Mouse (Mus musculus): ENCODE measurements around the gene Sympk.

Gene Sympk

GRCm38 (mm10) chr7:19007026-19007977, 16.9 kb upstream of the Sympk start:
- no peak for DNase-seq (ENCODE audit: low read depth, low spot score)

GRCm38 (mm10) chr7:19010581-19010980, 13.6 kb upstream of the Sympk start:
- no peak for DNase-seq (ENCODE audit: low read depth, low spot score)

DNA sequence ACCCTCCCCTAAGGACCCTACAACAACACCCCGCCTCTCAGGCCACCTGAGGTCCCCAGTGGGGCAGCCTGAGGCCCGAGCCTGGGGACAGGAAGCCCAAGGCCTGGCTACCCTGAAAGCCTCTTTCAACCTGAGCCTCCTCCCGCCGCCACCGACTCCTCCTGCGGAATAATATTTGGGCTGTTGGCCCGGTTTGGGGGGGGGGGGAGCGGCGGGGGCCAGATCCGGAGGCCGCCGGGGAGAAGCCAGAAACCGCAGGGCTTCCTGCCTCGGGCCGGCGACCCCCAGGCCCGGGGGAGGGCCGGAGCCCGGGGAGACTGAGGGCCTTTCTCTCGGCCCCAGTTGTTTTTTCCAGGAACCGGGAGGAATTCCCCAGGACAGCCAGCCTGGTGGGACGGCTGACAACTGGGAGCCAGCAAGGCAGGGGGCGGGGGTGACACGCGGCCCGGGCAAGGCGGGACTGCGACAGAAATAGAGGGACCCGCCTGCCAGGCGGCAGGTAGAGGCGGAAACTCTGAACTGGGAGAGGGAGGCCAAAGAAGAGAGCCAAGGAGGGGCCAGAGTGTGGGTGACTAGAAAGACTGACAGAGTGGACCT, 12.1 kb upstream of the Sympk start:
- DNase-seq (ENCODE audit: low read depth, low spot score), result no peak

GRCm38 (mm10) chr7:19012882-19013281, 11.3 kb upstream of the Sympk start:
- no peak for DNase-seq (ENCODE audit: low read depth, low spot score)

GRCm38 (mm10) chr7:19014452-19014851, 9.7 kb upstream of the Sympk start:
- no peak for DNase-seq (ENCODE audit: low read depth, low spot score)

GRCm38 (mm10) chr7:19016042-19016441, 8.1 kb upstream of the Sympk start:
- DNase-seq (ENCODE audit: low read depth, low spot score), result no peak

GRCm38 (mm10) chr7:19017909-19018308, 6.3 kb upstream of the Sympk start:
- no peak for DNase-seq (ENCODE audit: low read depth, low spot score)

- DNase-seq (ENCODE audit: low read depth, low spot score), result no peak
These were observed 3.1 kb upstream of the Sympk start for GRCm38 (mm10) chr7:19021048-19021447.

DNA sequence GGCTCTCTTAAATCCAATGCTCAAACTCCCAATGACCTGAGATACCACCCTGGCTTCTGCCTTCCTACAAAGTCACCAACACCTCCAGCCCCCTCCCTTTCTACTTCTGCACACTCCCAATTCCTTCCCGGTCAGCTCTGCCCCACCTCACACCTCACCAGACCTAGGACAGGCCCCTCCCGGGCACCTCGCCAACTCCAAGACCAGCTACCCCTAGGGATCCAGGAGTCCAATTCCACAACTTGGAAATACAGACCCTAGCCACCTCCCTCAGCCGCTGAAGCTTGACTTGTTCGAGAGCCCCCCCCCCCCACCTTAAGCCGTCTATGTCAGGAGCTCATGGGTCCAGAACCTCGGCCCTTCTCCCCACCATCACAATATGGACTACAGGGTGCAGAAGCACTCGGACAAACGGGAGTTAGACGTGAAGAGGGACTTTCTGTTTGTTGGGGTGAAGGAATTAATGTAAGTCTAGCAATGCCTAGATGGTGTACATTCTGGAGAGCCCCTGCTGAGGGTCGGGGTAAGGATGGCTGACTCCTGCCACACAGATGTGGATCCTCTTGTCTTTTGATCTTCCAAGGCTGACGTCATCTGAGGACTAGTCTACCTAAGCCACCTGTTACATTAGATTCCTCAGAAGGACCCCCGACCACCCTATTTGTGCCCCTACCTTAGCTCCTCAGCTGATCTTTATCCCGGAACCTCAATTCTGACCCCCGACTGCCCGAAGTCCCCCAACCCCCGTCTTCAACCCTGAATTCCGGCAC, 1.8 kb upstream of the Sympk start:
- no peak for DNase-seq (ENCODE audit: low read depth, low spot score)

DNA sequence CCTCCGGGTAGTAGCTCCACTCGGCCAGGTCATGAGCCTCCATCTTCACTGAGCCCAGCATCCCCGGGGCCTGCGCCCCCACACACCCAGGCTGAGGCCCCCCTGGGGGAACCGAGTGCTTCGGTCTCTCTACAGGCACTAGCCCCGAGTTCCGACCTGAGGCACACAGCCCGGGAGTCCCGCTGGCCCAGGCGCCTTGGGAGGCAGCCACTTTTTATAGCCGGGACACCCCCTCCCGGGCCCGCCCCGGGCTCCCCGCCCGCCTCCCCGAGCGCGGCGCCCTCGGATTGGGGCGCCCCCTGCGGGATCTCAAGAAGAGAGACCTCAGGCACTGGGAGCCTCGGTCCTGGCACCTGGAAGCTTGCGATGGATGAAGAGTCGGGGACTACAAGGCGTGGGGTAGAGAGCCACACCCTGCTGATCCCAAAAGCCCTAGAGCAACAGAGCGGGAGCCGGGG, 791 bp upstream of the Sympk start, which contains the start of gene Foxa3:
Gene Foxa3 (minus strand): TSS at position 182 of the 458 bp plus-strand sequence.
- DNase-seq (ENCODE audit: low read depth, low spot score), result peak; percentile 78

DNA sequence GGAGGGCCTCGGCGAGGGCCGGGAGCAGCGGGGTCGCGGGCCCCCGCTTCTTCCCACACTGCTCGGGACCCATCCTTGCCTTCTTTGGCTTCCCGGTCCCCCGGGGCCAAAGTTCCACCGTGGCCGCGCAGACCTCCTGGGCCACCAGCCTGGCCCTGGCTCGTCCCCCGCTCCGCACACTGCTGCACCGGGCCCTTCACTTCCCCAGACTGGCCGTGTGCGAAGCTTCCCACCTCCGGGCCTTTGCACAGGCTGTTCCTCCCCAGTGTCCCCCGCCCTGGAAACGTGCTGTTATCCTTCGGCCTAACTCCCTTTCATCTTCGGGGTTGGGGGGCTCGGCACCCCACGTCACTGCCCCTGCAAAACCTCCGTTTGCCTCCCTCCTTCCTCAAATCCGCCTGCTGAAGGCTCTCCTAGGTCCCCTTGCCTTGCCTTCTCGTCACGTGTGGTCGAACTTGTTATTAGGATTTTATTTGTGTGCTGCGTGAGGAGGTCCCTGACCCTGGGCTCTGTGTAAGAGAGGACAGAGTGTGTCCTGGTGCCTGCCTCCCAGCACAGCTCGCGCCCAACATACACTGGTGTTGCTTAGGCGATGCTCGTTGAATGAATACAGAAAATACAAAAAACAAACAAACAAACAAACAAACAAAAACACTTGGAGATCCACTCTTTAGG, 541 bp downstream of the Sympk start:
- peak; percentile 47 for DNase-seq (ENCODE audit: low read depth, low spot score)

DNA sequence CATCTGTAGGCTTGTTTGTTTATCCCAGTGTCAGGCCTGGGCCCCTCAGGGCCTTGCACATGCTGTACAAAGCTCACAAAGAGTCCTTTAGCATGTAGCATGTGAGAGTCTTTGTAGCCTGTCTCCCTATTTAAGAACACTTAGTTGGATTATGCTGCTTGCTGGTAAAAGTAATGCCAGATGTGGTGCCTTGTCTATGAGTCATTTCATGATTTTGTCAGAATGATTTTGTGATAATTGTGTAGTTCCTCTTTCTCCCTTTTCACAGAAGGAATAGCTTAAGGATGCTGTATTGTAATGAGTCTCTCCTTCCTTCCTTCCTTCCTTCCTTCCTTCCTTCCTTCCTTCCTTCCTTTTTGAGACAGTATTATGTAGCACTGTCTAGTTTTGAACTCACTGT, 3.9 kb downstream of the Sympk start:
- DNase-seq (ENCODE audit: low read depth, low spot score), result no peak

DNA sequence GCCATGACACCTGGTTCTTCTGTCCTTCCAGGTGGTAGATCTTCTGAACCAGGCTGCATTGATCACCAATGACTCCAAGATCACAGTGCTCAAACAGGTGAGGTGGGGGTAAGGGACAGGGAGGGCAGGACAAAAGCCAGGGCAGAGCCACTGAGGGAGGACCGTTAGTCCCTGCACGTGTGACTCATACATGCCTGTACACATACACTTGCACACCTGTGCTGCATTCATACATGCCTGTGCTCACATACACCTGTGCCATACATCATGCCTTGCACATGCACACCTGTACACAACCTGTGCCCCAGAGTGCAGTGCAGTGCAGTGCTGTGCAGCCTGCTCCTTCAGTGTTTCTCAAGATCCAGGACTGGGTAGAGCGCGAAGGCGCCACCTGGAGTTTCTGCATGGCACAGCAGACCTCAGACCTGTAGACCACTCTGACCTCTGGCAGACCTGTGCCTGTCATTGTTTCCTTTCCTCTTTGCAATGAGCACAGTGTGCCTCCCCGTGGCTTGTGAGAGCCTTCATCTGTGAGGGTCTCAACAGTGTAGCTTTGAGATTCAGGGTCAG, 5.0 kb downstream of the Sympk start:
- peak; percentile 74 for DNase-seq (ENCODE audit: low read depth, low spot score)

GRCm38 (mm10) chr7:19031641-19032040, 7.5 kb downstream of the Sympk start:
- DNase-seq (ENCODE audit: low read depth, low spot score), result no peak

- DNase-seq (ENCODE audit: low read depth, low spot score), result no peak
These were observed 20.4 kb downstream of the Sympk start for GRCm38 (mm10) chr7:19044616-19045015.

GRCm38 (mm10) chr7:19046286-19047069, 22.3 kb downstream of the Sympk start:
- no peak for DNase-seq (ENCODE audit: low read depth, low spot score)

GRCm38 (mm10) chr7:19048006-19048527, 23.9 kb downstream of the Sympk start:
- DNase-seq (ENCODE audit: low read depth, low spot score), result no peak

GRCm38 (mm10) chr7:19049252-19049651, 25.1 kb downstream of the Sympk start:
- no peak for DNase-seq (ENCODE audit: low read depth, low spot score)

DNA sequence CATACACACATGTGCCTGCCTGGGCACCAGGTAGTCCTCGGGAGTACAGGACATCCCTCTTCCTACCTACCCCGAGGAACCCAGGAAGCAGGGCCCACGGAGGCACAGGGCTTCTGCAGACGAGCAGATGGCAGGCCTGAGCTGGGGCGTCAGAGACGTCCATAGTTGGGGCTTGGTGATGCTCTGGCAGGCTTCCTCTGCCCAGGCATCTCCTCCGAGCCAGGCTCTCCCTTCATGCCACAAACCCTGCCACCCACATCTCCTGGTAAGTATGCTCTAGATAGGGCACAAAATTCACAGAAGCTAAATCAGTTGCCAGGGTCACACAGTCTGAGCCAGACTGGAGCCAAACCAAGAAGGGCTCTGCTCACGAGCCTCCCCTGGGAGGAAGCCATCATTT, 26.0 kb downstream of the Sympk start:
- DNase-seq (ENCODE audit: low read depth, low spot score), result no peak

- DNase-seq (ENCODE audit: low read depth, low spot score), result no peak
These were observed 27.0 kb downstream of the Sympk start for GRCm38 (mm10) chr7:19051161-19051560.

All from CD4-positive, CD25-positive, alpha-beta regulatory T cell, adult 2 months (primary cell).